Mouse (Mus musculus): Measurements from ENCODE around the gene Zglp1. TPM values are rescaled to one million over a fixed set of nuclear protein-coding genes. Genes with fewer than 3 reads are reported as not detected.

The Zglp1 gene
- under 1 TPM in 1 of 2 experiments, not detected in 1; 0.57 TPM for polyA plus RNA-seq (2012; fragmentation: generic; extraction: Trizol)

GRCm38 (mm10) chr9:21067006-21067684 lies at the start of gene Zglp1:
Gene Zglp1, minus strand, starts transcription at chr9:21067093.

GRCm38 (mm10) chr9:21091707-21092320 lies 24.9 kb upstream of the Zglp1 start, which contains the start of the genes Gm38431 and Raver1:
Gene Gm38431, minus strand, starts transcription at chr9:21091997.
Gene Raver1, minus strand, starts transcription at chr9:21092008.

GRCm38 (mm10) chr9:21073044-21073840 lies 6.3 kb upstream of the Zglp1 start, which contains the start of the genes Gm49373 and Fdx1l:
Gene Gm49373, minus strand, starts transcription at chr9:21073096.
Gene Fdx1l, minus strand, starts transcription at chr9:21073614.

GRCm38 (mm10) chr9:21031896-21032351 lies 35.0 kb downstream of the Zglp1 start, which contains the start of gene Icam5:
Gene Icam5, plus strand, starts transcription at chr9:21032073.

GRCm38 (mm10) chr9:21029291-21030054 lies 37.4 kb downstream of the Zglp1 start, which contains the start of gene Icam4:
Gene Icam4, plus strand, starts transcription at chr9:21029373.

GRCm38 (mm10) chr9:21015571-21016130 lies 51.2 kb downstream of the Zglp1 start, which contains the start of gene Icam1:
Gene Icam1, plus strand, starts transcription at chr9:21015985.

Other genes with a start within 250 kb of the Zglp1 start
- not detected for gene Rdh8, start 248.6 kb downstream of the Zglp1 start, polyA plus RNA-seq (2012; fragmentation: generic; extraction: Trizol)
- under 1 TPM in 1 of 2 experiments, not detected in 1; 0.02 TPM for gene A230050P20Rik, start 198.5 kb downstream of the Zglp1 start, polyA plus RNA-seq (2012; fragmentation: generic; extraction: Trizol)
- gene Angptl6, start 187.4 kb downstream of the Zglp1 start, polyA plus RNA-seq (2012; fragmentation: generic; extraction: Trizol), result 1 to 10 TPM in 1 of 2 experiments, under 1 TPM in 1; 0.51 to 1.0 TPM
- 10 to 100 TPM; 26.9 to 45.5 TPM for gene Ppan, start 178.9 kb downstream of the Zglp1 start, polyA plus RNA-seq (2012; fragmentation: generic; extraction: Trizol)
- gene Eif3g, start 168.5 kb downstream of the Zglp1 start, polyA plus RNA-seq (2012; fragmentation: generic; extraction: Trizol), result 100 to 1,000 TPM; 144 to 260 TPM
- gene Dnmt1, start 107.2 kb downstream of the Zglp1 start, polyA plus RNA-seq (2012; fragmentation: generic; extraction: Trizol), result 10 to 100 TPM; 22.4 to 29.1 TPM
- gene S1pr2, start 90.3 kb downstream of the Zglp1 start, polyA plus RNA-seq (2012; fragmentation: generic; extraction: Trizol), result 10 to 100 TPM; 11.7 to 27.7 TPM
- gene Mrpl4, start 64.4 kb downstream of the Zglp1 start, polyA plus RNA-seq (2012; fragmentation: generic; extraction: Trizol), result 100 to 1,000 TPM; 124 to 136 TPM
- under 1 TPM; 0.04 to 0.99 TPM for gene Icam1, start 51.1 kb downstream of the Zglp1 start, polyA plus RNA-seq (2012; fragmentation: generic; extraction: Trizol)
- gene Icam4, start 37.7 kb downstream of the Zglp1 start, polyA plus RNA-seq (2012; fragmentation: generic; extraction: Trizol), result under 1 TPM; 0.08 to 0.52 TPM
- gene Icam5, start 35.0 kb downstream of the Zglp1 start, polyA plus RNA-seq (2012; fragmentation: generic; extraction: Trizol), result 1 to 10 TPM in 1 of 2 experiments, under 1 TPM in 1; 0.25 to 7.9 TPM
- gene Gm49373, start 6.0 kb upstream of the Zglp1 start, polyA plus RNA-seq (2012; fragmentation: generic; extraction: Trizol), result under 1 TPM; 0.52 to 0.88 TPM
- 10 to 100 TPM; 58.9 to 94.5 TPM for gene Fdx1l, start 6.5 kb upstream of the Zglp1 start, polyA plus RNA-seq (2012; fragmentation: generic; extraction: Trizol)
- gene Gm38431, start 24.9 kb upstream of the Zglp1 start, polyA plus RNA-seq (2012; fragmentation: generic; extraction: Trizol), result 1 to 10 TPM in 1 of 2 experiments, under 1 TPM in 1; 0.99 to 1.5 TPM
- 10 to 100 TPM; 46.3 to 49.8 TPM for gene Raver1, start 24.9 kb upstream of the Zglp1 start, polyA plus RNA-seq (2012; fragmentation: generic; extraction: Trizol)
- 10 to 100 TPM in 1 of 2 experiments, 1 to 10 TPM in 1; 5.3 to 10.9 TPM for gene Tyk2, start 64.2 kb upstream of the Zglp1 start, polyA plus RNA-seq (2012; fragmentation: generic; extraction: Trizol)
- 100 to 1,000 TPM; 230 to 298 TPM for gene Cdc37, start 82.9 kb upstream of the Zglp1 start, polyA plus RNA-seq (2012; fragmentation: generic; extraction: Trizol)
- gene Pde4a, start 98.6 kb upstream of the Zglp1 start, polyA plus RNA-seq (2012; fragmentation: generic; extraction: Trizol), result 10 to 100 TPM in 1 of 2 experiments, 1 to 10 TPM in 1; 4.1 to 10.6 TPM
- 10 to 100 TPM; 29.4 to 56.7 TPM for gene Keap1, start 172.3 kb upstream of the Zglp1 start, polyA plus RNA-seq (2012; fragmentation: generic; extraction: Trizol)
- gene S1pr5, start 181.3 kb upstream of the Zglp1 start, polyA plus RNA-seq (2012; fragmentation: generic; extraction: Trizol), result under 1 TPM in 1 of 2 experiments, not detected in 1; 0.07 TPM
- gene Atg4d, start 198.2 kb upstream of the Zglp1 start, polyA plus RNA-seq (2012; fragmentation: generic; extraction: Trizol), result 10 to 100 TPM; 18.7 to 19.6 TPM
- gene Kri1, start 220.9 kb upstream of the Zglp1 start, polyA plus RNA-seq (2012; fragmentation: generic; extraction: Trizol), result 10 to 100 TPM; 14.1 to 22.0 TPM
- 10 to 100 TPM; 21.1 to 59.7 TPM for gene Cdkn2d, start 224.3 kb upstream of the Zglp1 start, polyA plus RNA-seq (2012; fragmentation: generic; extraction: Trizol)
- gene Ap1m2, start 245.2 kb upstream of the Zglp1 start, polyA plus RNA-seq (2012; fragmentation: generic; extraction: Trizol), result under 1 TPM in 1 of 2 experiments, not detected in 1; 0.06 TPM